Mouse (Mus musculus): ENCODE data around the gene Crim1. TPM values are rescaled to one million over a fixed set of nuclear protein-coding genes. Genes with fewer than 3 reads are reported as not detected.

Gene Crim1
- total RNA-seq, 1 experiment from 2014 or later, result 8.6 TPM

DNA sequence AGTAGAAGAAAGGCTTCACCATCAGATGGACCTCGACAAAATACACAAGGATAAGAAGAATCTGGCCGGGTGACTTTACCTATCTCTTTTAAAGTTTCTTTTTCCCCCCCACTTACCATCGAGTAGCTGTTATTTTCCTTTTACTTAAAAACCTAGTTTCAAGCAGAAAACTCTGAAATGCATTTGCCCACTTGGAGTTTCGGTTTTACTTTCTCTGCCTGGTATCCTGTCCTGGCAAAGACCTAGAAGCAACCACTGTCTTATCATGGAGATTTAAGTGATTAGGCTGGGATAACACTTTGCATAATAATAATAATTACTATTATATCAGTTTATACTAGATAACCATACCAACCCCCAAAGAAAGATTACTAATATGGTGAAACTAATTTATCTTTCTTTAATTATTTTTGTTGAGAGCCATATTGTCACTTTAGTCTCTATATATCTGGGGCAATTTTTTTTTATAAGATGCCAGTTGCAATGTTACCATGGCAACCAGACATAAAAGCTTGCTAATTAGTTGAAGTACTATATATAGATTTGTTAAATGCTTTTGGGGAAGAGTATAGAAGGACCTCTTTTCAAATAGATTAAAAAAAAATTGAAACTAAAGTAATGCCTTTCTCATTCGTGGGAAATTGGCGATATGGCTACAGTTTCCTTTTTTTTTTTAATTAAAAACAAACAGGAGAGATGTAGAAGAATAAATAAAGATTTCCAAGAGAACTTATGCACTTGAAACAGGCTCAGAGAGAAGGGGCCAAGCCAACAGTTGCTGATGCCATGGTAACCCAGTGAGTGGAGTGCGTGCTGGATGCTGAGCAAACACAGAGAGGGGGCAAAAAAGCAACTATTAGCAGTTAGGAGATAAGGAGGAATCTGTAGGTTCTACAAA is 74.8 kb downstream of the Crim1 start:
- no peak for ATAC-seq (replicated peaks; ENCODE audit: low read depth, poor library complexity, severe bottlenecking)

GRCm38 (mm10) chr17:78275507-78275813 is 75.4 kb downstream of the Crim1 start:
- ATAC-seq (replicated peaks; ENCODE audit: low read depth, poor library complexity, severe bottlenecking), result no peak

- no peak for ATAC-seq (replicated peaks; ENCODE audit: low read depth, poor library complexity, severe bottlenecking)
Observed at GRCm38 (mm10) chr17:78279191-78279590, 79.1 kb downstream of the Crim1 start.

- no peak for ATAC-seq (replicated peaks; ENCODE audit: low read depth, poor library complexity, severe bottlenecking)
Observed at GRCm38 (mm10) chr17:78280991-78281712, 81.1 kb downstream of the Crim1 start.

DNA sequence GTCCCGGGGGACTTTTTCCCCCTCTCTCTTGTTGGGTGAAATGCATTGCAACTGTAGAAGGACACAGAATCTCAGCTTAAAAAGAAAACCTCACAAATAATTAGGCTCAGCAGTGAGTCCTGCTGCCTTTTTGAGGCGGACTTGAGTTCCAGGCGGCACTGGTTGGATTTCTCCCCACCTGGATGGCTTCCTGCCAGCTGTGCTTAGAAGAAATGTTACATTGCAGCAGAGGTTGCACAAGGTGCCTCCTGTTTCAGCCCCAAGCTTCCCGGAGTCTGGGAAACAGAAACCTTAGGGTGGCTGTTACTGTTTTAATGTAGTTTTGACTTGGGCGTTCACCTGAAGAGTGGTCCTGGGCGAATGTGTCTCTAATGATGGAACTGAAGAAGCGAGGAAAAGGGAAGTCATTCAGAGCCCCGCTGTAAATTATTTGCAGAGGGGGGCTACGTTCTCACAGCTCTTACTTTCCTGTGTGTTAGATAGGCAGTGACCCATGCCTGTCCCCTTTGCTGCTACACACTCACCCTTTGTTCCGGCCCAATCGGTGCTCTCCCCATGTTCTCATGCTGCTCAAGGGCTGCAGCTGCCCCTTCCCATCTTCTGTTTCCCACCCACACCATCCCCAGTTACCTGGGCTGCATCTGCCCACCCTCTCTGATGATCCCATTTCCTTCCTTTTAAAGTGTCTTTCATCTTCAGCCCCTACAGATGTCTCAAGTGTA is 83.4 kb downstream of the Crim1 start:
- no peak for ATAC-seq (replicated peaks; ENCODE audit: low read depth, poor library complexity, severe bottlenecking)

DNA sequence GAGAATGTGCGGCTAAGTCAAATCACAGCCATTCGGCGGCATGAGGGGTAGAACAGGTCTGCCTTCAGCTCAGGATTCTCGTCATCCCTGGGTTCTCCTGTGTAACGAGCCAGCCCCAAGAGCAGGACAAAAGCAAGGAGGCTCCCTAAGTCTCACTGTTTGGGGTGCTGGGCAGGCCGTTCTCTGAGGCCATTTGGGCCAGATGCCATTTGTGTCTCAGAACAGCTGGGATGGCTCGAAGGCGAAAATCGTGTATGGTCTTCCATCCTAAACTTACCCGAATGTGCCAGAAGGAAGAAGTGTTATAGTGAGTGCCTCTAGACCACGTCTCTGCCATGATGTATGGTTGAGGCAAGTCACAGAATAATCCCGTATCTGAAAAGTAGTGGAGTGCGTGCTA is 86.0 kb downstream of the Crim1 start:
- no peak for ATAC-seq (replicated peaks; ENCODE audit: low read depth, poor library complexity, severe bottlenecking)

DNA sequence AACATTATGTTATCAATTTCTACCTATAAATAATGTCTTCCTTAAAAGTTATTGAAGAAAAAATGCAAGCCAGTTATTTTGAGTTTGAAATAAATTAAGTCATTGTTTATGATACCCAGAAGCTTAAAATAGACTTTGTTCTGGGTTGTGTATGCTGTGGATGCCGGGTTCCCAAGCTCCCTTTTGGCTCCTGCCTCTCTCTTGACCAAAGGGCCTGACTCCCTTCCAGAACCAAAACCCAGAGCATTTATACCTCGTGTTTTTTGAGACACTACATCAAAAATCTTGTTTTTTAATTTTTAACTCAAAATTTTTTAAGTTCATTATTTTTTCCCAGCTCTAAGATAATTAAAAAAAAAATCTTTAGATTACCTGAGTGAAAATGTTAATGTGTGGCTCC is 87.3 kb downstream of the Crim1 start:
- no peak for ATAC-seq (replicated peaks; ENCODE audit: low read depth, poor library complexity, severe bottlenecking)

- no peak for ATAC-seq (replicated peaks; ENCODE audit: low read depth, poor library complexity, severe bottlenecking)
Observed at GRCm38 (mm10) chr17:78290153-78290876, 90.3 kb downstream of the Crim1 start.

DNA sequence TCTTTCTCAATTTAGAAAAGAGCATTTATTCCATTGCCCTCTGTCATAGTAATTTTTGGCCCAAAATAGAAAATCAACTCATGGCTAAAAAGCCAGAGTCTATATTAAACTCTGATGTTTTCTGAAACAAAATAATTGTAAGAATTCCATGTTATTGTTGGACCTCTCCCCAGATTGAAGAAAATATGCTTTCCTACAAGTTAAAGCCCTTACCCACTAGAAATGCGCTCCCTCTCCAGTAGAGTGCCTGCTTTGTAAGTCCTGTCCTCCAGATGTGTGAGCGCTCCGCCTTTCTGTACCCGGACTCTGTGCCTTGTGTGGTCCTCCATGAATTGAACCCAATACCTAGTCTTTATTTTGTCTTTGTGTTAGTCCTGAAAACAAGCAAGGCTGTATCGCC is 91.0 kb downstream of the Crim1 start:
- no peak for ATAC-seq (replicated peaks; ENCODE audit: low read depth, poor library complexity, severe bottlenecking)

- no peak for ATAC-seq (replicated peaks; ENCODE audit: low read depth, poor library complexity, severe bottlenecking)
Observed at GRCm38 (mm10) chr17:78292301-78292700, 92.3 kb downstream of the Crim1 start.

DNA sequence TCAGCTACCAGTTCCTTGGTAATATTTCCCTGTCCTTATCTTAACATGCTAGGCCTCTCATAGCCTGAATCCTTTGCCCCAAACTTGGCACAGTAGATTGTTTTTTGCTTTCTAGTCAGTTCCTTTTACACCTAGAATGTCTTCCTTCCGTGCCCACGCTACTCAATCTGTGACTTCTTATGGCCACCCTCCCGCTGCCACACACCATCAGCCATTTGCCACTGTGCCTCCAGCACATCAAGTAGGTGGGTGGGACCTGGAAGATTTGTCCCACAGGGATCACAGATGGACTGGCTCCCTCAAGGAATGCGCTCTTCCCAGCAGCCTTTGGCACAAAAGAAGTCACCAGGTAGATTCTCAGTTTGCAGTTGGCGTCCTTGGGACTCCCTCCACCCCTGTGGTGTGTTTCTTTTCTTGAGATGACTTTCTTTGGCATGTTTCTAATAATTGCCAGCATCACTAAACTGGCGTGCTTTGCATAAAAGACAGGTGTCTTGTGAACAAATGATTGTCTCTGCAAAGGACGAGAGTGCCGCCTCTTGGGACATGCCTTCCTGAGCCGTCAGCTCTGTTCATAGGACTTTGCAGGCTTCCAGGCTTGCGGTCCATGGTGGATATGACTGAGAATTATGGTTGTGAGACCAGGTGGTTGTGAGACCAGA is 92.9 kb downstream of the Crim1 start:
- no peak for ATAC-seq (replicated peaks; ENCODE audit: low read depth, poor library complexity, severe bottlenecking)

- ATAC-seq (replicated peaks; ENCODE audit: low read depth, poor library complexity, severe bottlenecking), result no peak
Observed at GRCm38 (mm10) chr17:78295979-78296378, 95.9 kb downstream of the Crim1 start.

GRCm38 (mm10) chr17:78298140-78298539 is 98.1 kb downstream of the Crim1 start:
- no peak; the same call in 1 of the 2 replicates for ATAC-seq (replicated peaks; ENCODE audit: low read depth, poor library complexity, severe bottlenecking)

GRCm38 (mm10) chr17:78298967-78299540 is 99.0 kb downstream of the Crim1 start:
- ATAC-seq (replicated peaks; ENCODE audit: low read depth, poor library complexity, severe bottlenecking), result peak; percentile 65

DNA sequence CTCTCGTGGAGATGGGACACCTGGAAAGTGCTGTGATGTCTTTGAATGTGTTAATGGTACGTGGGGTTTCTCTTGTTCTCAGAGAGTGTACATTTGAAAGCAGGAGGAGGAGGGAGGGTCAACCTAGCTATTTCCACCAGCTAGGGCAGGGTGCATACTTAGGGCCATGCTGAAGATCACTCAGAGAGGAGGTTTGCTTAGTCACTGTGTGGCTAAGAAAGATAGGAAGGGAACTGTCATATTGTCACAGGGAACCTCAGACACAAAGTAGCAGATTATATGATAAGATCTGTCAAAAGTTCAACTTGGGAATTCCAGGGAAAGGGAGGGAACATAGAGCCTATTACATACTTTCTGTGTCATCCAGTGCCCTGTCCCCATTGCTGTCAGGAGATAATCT is 103.0 kb downstream of the Crim1 start:
- ATAC-seq (replicated peaks; ENCODE audit: low read depth, poor library complexity, severe bottlenecking), result peak; percentile 73

GRCm38 (mm10) chr17:78304059-78304458 is 104.0 kb downstream of the Crim1 start:
- ATAC-seq (replicated peaks; ENCODE audit: low read depth, poor library complexity, severe bottlenecking), result no peak

DNA sequence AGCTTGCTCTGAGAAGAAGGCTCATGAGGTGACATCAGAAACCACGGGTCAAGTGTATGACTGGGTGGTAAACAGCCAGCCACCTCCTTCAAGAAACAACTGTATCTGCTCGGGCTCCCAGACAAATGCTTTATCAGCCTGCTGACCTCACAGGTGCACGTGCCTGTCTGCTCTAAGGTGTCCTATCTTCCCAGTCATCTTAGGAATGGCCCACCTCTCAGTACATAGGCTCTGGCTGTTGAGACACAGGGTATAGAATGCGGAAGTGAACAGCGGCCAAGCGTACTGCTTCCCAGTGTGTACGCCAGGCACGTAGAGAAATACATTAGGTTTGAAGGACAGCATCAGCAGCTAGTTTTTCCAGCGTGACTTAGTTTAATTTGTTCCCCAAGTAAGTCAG is 106.4 kb downstream of the Crim1 start:
- ATAC-seq (replicated peaks; ENCODE audit: low read depth, poor library complexity, severe bottlenecking), result no peak

- no peak for ATAC-seq (replicated peaks; ENCODE audit: low read depth, poor library complexity, severe bottlenecking)
Observed at GRCm38 (mm10) chr17:78308221-78308620, 108.2 kb downstream of the Crim1 start.

- no peak for ATAC-seq (replicated peaks; ENCODE audit: low read depth, poor library complexity, severe bottlenecking)
Observed at GRCm38 (mm10) chr17:78313006-78313405, 113.0 kb downstream of the Crim1 start.
